Mouse (Mus musculus): Measurements from ENCODE around the gene Zscan22.

GRCm38 (mm10) chr7:12891334-12891733 is 6.3 kb upstream of the Zscan22 start:
- TF ChIP-seq CTCF (IDR thresholded peaks at IDR 0.05; ENCODE audit: insufficient read depth, low read length) (no peak), POLR2A (IDR thresholded peaks at IDR 0.05; ENCODE audit: borderline replicate concordance, extremely low read depth, low read depth, low read length) (no peak)
